14 mouse cellular contexts compared by ENCODE assay signal in the genomic region with DNA sequence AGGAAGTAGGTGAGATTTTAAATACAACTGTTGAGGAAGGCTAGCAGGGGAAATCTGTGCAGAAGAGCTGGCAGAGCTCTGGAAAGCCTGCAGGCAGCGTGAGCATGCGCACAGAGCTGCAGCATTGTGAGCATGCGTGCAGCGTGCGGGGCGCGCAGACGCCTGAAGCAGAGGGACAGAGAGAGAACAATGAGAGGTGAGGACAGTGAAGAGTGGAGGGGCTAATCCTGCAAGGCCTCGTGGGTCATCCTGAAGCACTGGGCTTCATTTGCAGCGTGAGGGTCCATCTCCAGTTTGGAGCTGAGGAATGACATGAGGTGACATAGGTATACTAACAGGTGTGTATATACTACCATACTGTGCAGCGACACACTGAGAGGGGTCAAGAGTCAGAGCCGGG. TPM values are rescaled to one million over a fixed set of nuclear protein-coding genes. Genes with fewer than 3 reads are reported as not detected.
DNase-seq lines count a peak whose midpoint lies in the region; ATAC-seq lines count a peak whose summit lies in the region.
"Had no signal": no experiment of that assay in that cellular context is flagged by ENCODE, and none has a peak within 500 bp of the region (broad histone marks: within the 10 kb centered on the region; RNA-seq: fewer than 3 reads in every experiment).

No protein-coding gene starts in this region.

- H3K4me1 ChIP-seq in hindbrain, embryonic 16.5 days (ENCODE audit: control insufficient read depth, insufficient read depth, low read depth, low read length) = no peaks in the 10 kb centered on the region
- H3K4me1 ChIP-seq in hindbrain, embryonic 13.5 days (replicated peaks) = peaks cover 9% of the 10 kb centered on the region; the same call in 1 of the 2 replicates
- no peaks in the 10 kb centered on the region for H3K4me1 ChIP-seq in forebrain, embryonic 16.5 days (replicated peaks; ENCODE audit: control insufficient read depth, insufficient read depth, low read length)
- H3K4me1 ChIP-seq: hindbrain, embryonic 15.5 days had no signal

- no peak overlapping the region for H3K27ac ChIP-seq in hindbrain, embryonic 16.5 days (ENCODE audit: low read depth, low read length)
- no peak overlapping the region for H3K27ac ChIP-seq in hindbrain, embryonic 13.5 days
- no peak overlapping the region for H3K27ac ChIP-seq in forebrain, embryonic 16.5 days (ENCODE audit: low read length)
- H3K27ac ChIP-seq: embryonic facial prominence, embryonic 10.5 days; hindbrain, embryonic 15.5 days had no signal

- no peaks in the 10 kb centered on the region for H3K27me3 ChIP-seq in hindbrain, embryonic 16.5 days (replicated peaks; ENCODE audit: control insufficient read depth, insufficient read depth, low read length)
- 0 out of 2 replicates have a peak, but pooled peaks cover 2% of the 10 kb centered on the region for H3K27me3 ChIP-seq in hindbrain, embryonic 13.5 days
- H3K27me3 ChIP-seq in forebrain, embryonic 16.5 days (replicated peaks; ENCODE audit: control insufficient read depth, insufficient read depth, low read length) = no peaks in the 10 kb centered on the region
- H3K27me3 ChIP-seq: hindbrain, embryonic 15.5 days had no signal

- WGBS in hindbrain, embryonic 16.5 days = 89% methylated on average over 12 of the region's 12 CpGs
- 87% methylated on average over 12 of the region's 12 CpGs for WGBS in hindbrain, embryonic 13.5 days
- WGBS in forebrain, embryonic 16.5 days = 79% methylated on average over 12 of the region's 12 CpGs

- no peak overlapping the region for H3K4me2 ChIP-seq in hindbrain, embryonic 16.5 days (ENCODE audit: low read length)
- no peak overlapping the region for H3K4me2 ChIP-seq in hindbrain, embryonic 13.5 days
- H3K4me2 ChIP-seq in forebrain, embryonic 16.5 days (ENCODE audit: low read length) = no peak overlapping the region
- H3K4me2 ChIP-seq: hindbrain, embryonic 15.5 days; lung, embryonic 14.5 days had no signal

- H3K4me3 ChIP-seq in hindbrain, embryonic 16.5 days (ENCODE audit: low read length) = no peak overlapping the region
- H3K4me3 ChIP-seq in hindbrain, embryonic 13.5 days = no peak overlapping the region
- no peak overlapping the region for H3K4me3 ChIP-seq in forebrain, embryonic 16.5 days (replicated peaks; ENCODE audit: low read length)
- H3K4me3 ChIP-seq: embryonic facial prominence, embryonic 10.5 days; hindbrain, embryonic 15.5 days had no signal

- H3K9ac ChIP-seq in hindbrain, embryonic 16.5 days (ENCODE audit: low read depth, low read length) = no peak overlapping the region
- H3K9ac ChIP-seq in hindbrain, embryonic 13.5 days = no peak overlapping the region
- no peak overlapping the region for H3K9ac ChIP-seq in forebrain, embryonic 16.5 days (replicated peaks; ENCODE audit: low read depth, low read length)
- H3K9ac ChIP-seq: hindbrain, embryonic 15.5 days; lung, embryonic 14.5 days had no signal

- no peaks in the 10 kb centered on the region for H3K9me3 ChIP-seq in hindbrain, embryonic 16.5 days (ENCODE audit: control insufficient read depth, low read length)
- no peaks in the 10 kb centered on the region for H3K9me3 ChIP-seq in hindbrain, embryonic 13.5 days
- no peaks in the 10 kb centered on the region for H3K9me3 ChIP-seq in forebrain, embryonic 16.5 days (ENCODE audit: control insufficient read depth, low read length)
- H3K9me3 ChIP-seq: embryonic facial prominence, embryonic 10.5 days; hindbrain, embryonic 15.5 days had no signal

- no peaks in the 10 kb centered on the region for H3K36me3 ChIP-seq in hindbrain, embryonic 16.5 days (ENCODE audit: control insufficient read depth, insufficient read depth, low read length)
- no peaks in the 10 kb centered on the region for H3K36me3 ChIP-seq in hindbrain, embryonic 13.5 days
- no peaks in the 10 kb centered on the region for H3K36me3 ChIP-seq in forebrain, embryonic 16.5 days (ENCODE audit: control insufficient read depth, insufficient read depth)
- H3K36me3 ChIP-seq: embryonic facial prominence, embryonic 10.5 days; hindbrain, embryonic 15.5 days had no signal

- peak; percentile 52 to 76 for DNase-seq in left cerebral cortex, adult 8-10 months (ENCODE audit: low spot score in 2 of 2)
- peak; percentile 79 for DNase-seq in right cerebral cortex, postnatal 25 days
- no peak for DNase-seq in urinary bladder, postnatal 10 days (ENCODE audit: low spot score)
- no peak for DNase-seq in gastrocnemius, postnatal 25 days
- DNase-seq in adrenal gland, adult 18-20 months (ENCODE audit: low spot score in 2 of 2) = no peak
- DNase-seq: gastrocnemius, postnatal 36 days; kidney, postnatal 36 days; lung, embryonic 14.5 days had no signal

- ATAC-seq in hindbrain, embryonic 16.5 days = peak; percentile 70; the same call in 1 of the 2 replicates
- no peak for ATAC-seq in hindbrain, embryonic 13.5 days (ENCODE audit: low FRiP score)
- peak; percentile 71; the same call in 1 of the 2 replicates for ATAC-seq in forebrain, embryonic 16.5 days

RNA-seq across cellular contexts. Expression of gene Arhgef28, which starts 35.0 kb away (rescaled TPM):
- 30.6 and 33.0 TPM in 2 replicates for polyA plus RNA-seq in hindbrain, embryonic 16.5 days (2015; fragmentation: Nextera tagmentation; extraction: Ambion mirVana)
- 15.9 and 19.3 TPM in 2 replicates for polyA plus RNA-seq in hindbrain, embryonic 13.5 days (2015; fragmentation: Nextera tagmentation; extraction: Ambion mirVana)
- polyA plus RNA-seq in forebrain, embryonic 16.5 days (2015; fragmentation: Nextera tagmentation; extraction: Ambion mirVana) = 16.3 and 17.3 TPM in 2 replicates
- 10 to 100 TPM; 29.5 to 41.9 (median 34.7) TPM for total RNA-seq in left cerebral cortex, adult 8-10 months (2022)
- 1 to 10 TPM; 2.3 to 3.6 TPM for total RNA-seq in gastrocnemius, postnatal 25 days (2021)
- total RNA-seq in adrenal gland, adult 18-20 months (2021) = 10 to 100 TPM; 14.2 to 28.0 TPM
- total RNA-seq: monocyte, adult 5-6 weeks had no signal

Comparison
In these comparisons a context has a peak if more than half of its experiments do, and no peak if none do; other contexts are left out.
1. DNase-seq: peak in left cerebral cortex, adult 8-10 months (2 of 2) and right cerebral cortex, postnatal 25 days (single experiment); none in urinary bladder, postnatal 10 days (single experiment), gastrocnemius, postnatal 25 days (single experiment) and adrenal gland, adult 18-20 months (0 of 2).